Mouse (Mus musculus) liver, embryonic 15.5 days (tissue): ENCODE measurements around the gene Map3k6. TPM values are rescaled to one million over a fixed set of nuclear protein-coding genes. Genes with fewer than 3 reads are reported as not detected.
A peak's percentile ranks its signal among the peaks of the same experiment; 100 is the strongest.

Experiments
- ATAC-seq: fragments of 200-750 bp; cut with Nextera tagmentation; 2 replicates; pipeline ENCODE4 v1.8.0; 2017; ENCODE audit warnings: moderate number of reproducible peaks, mild to moderate bottlenecking, moderate library complexity; ENCODE audit not compliant: insufficient read depth
- H3K27ac ChIP-seq: fragments of 300-500 bp; sonication (generic); replicated peaks from 2 replicates; pipeline ENCODE4 v1.5.1; 2015; ENCODE audit warnings: mild to moderate bottlenecking, inconsistent platforms
- H3K27me3 ChIP-seq: fragments of 300-500 bp; sonication (generic); 2 replicates; pipeline ENCODE4 v1.6.1; 2015; ENCODE audit warnings: mild to moderate bottlenecking, inconsistent platforms
- H3K36me3 ChIP-seq: fragments of 300-500 bp; sonication (generic); replicated peaks from 2 replicates; pipeline ENCODE4 v1.6.1; 2015; ENCODE audit warnings: moderate library complexity, mild to moderate bottlenecking, inconsistent platforms
- H3K4me1 ChIP-seq: fragments of 300-500 bp; sonication (generic); replicated peaks from 2 replicates; pipeline ENCODE4 v1.6.1; 2015; ENCODE audit warnings: inconsistent platforms
- H3K4me2 ChIP-seq: fragments of 300-500 bp; sonication (generic); 2 replicates; pipeline ENCODE4 v1.6.1; 2015; ENCODE audit warnings: moderate library complexity, mild to moderate bottlenecking, inconsistent platforms
- H3K4me3 ChIP-seq: fragments of 300-500 bp; sonication (generic); replicated peaks from 2 replicates; pipeline ENCODE4 v1.5.1; 2015; ENCODE audit warnings: mild to moderate bottlenecking, inconsistent platforms
- H3K9ac ChIP-seq: fragments of 300-500 bp; sonication (generic); 2 replicates; pipeline ENCODE4 v1.6.1; 2015; ENCODE audit warnings: moderate library complexity, mild to moderate bottlenecking, inconsistent platforms
- H3K9me3 ChIP-seq: fragments of 300-500 bp; sonication (generic); replicated peaks from 2 replicates; pipeline ENCODE4 v1.6.1; 2016; ENCODE audit warnings: inconsistent platforms
- WGBS: fragments of 180-500 bp; shearing (Covaris S2); methylation state at CpG from one replicate; pipeline ENCODE4 v1.1.7; 2015; ENCODE audit warnings: mixed read lengths; ENCODE audit not compliant: insufficient replicate concordance; 5-methylcytosine and 5-hydroxymethylcytosine counted together
- polyA plus RNA-seq: library from polyadenylated mRNA; unstranded; fragments of >200 nt; fragmentation: Nextera tagmentation; extraction: Ambion mirVana; gene quantifications from 2 replicates; pipeline ENCODE4 v1.2.1, GENCODE M21; 2015

Gene Map3k6
- polyA plus RNA-seq, 1 experiment from 2014 or later, result 2.0 TPM

DNA sequence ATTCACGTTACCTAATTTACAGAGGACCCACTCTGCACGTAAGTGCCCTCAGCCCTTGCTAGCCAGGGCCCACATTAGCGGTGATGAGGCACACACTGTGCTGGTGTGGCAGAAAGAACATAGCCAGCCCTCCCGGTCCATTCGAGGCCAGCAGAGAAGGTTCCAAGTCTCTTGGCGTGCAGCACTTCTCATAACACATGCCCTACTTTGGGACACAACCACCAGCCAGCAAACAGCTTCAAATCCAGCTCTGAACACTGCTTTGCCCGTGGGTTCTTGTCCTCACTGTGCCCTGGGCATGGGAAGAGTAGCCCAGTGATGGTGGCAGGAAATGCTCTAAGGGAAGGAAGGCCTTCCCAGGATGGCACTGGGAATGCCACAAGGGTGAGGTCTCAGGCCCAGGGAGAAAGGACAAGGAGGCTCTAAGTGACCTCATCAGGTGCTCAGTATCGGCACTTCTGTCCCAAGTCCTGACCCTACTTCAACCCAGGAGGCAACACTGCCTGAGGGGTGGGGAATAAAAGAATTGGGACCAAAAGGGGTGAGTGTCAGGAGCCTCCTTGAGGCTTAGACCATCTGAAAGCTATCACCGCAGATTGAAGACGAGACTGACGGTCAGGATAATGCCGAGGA is 25.7 kb downstream of the Map3k6 start:
- Histone ChIP-seq H3K9me3 (no peaks in the 10 kb centered on the region), H3K9ac (no peak overlapping the region), H3K4me2 (no peak overlapping the region), H3K27me3 (no peaks in the 10 kb centered on the region), H3K27ac (no peak overlapping the region), H3K4me3 (no peak overlapping the region), H3K4me1 (peaks cover 16% of the 10 kb centered on the region), H3K36me3 (peaks cover 69% of the 10 kb centered on the region)
- ATAC-seq, result no peak
- WGBS, result 83% methylated on average over 12 of the region's 12 CpGs

DNA sequence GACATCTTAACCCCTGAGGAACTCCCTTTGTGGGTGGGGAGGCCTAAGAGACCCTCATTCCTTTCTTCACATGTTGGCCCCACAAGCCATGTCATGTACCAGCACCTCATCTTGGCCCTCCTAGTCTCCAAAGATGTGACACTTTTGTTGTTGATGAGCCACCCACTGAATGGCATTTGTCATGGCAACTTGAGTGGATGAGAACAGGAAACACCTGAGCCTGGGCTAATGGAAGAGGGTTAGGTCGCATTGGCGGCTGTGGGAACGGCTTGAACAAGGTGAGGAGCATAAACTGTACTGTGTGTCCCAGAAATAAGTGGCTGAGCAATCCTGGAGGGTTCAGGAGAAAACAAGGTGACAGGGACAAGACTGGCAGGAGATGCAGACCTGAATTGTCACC is 28.3 kb downstream of the Map3k6 start:
- no peak for ATAC-seq
- Histone ChIP-seq H3K4me2 (no peak overlapping the region), H3K4me3 (no peak overlapping the region), H3K4me1 (0 out of 2 replicates have a peak, but pooled peaks cover 3% of the 10 kb centered on the region), H3K27ac (no peak overlapping the region), H3K36me3 (peaks cover 69% of the 10 kb centered on the region), H3K9me3 (no peaks in the 10 kb centered on the region), H3K27me3 (no peaks in the 10 kb centered on the region), H3K9ac (no peak overlapping the region)
- 77% methylated on average over 3 of the region's 3 CpGs for WGBS

DNA sequence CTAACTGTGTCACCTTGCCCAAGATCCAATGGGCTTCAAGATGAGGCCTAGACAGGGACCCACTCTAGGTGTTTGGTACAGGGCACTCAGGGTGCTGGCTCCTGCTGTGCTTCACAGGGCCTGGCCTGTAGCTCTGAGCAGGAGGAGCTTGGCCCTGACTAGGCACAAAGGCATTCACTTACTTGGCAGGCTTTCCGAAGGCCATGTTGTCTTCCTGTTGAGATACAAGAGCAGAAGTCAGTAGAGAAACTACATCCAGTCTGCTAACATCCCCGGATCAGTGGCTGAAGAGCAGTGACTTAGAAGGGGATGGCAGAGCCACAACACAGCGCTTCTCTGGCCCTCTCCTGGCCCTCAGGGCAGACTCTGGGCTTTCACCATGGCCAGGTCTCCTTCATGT is 29.0 kb downstream of the Map3k6 start:
- no peak overlapping the region for H3K9ac ChIP-seq
- ATAC-seq, result no peak
- no peaks in the 10 kb centered on the region for H3K27me3 ChIP-seq
- H3K4me2 ChIP-seq, result no peak overlapping the region
- peaks cover 66% of the 10 kb centered on the region for H3K36me3 ChIP-seq
- H3K9me3 ChIP-seq, result no peaks in the 10 kb centered on the region
- 0 out of 2 replicates have a peak, but pooled peaks cover 3% of the 10 kb centered on the region for H3K4me1 ChIP-seq
- H3K4me3 ChIP-seq, result no peak overlapping the region
- WGBS, result 78% methylated on average over 3 of the region's 3 CpGs
- no peak overlapping the region for H3K27ac ChIP-seq

DNA sequence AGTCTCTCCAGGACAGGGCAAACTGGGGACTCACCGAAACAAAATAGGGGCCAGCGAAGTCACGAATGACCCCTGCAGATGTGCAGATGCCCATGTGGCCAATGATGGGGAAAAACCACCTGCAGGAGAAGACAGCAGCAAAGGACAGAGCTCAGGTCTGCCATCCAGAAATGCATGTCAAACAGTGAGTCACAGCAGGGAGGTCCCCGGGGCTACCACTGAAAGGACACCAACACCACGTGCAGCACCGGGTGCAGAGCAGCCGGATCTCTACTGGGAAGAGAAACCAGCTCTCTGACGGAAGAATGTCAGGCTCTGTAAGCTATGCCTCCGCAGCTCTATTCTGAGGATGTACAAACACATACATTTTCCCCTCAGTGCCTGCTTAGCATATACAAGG is 30.3 kb downstream of the Map3k6 start:
- H3K4me3 ChIP-seq, result no peak overlapping the region
- peaks cover 10% of the 10 kb centered on the region for H3K4me1 ChIP-seq
- no peaks in the 10 kb centered on the region for H3K27me3 ChIP-seq
- WGBS, result 86% methylated on average over 9 of the region's 9 CpGs
- ATAC-seq, result no peak
- no peaks in the 10 kb centered on the region for H3K9me3 ChIP-seq
- no peak overlapping the region for H3K4me2 ChIP-seq
- peaks cover 61% of the 10 kb centered on the region for H3K36me3 ChIP-seq
- H3K9ac ChIP-seq, result no peak overlapping the region
- H3K27ac ChIP-seq, result no peak overlapping the region

DNA sequence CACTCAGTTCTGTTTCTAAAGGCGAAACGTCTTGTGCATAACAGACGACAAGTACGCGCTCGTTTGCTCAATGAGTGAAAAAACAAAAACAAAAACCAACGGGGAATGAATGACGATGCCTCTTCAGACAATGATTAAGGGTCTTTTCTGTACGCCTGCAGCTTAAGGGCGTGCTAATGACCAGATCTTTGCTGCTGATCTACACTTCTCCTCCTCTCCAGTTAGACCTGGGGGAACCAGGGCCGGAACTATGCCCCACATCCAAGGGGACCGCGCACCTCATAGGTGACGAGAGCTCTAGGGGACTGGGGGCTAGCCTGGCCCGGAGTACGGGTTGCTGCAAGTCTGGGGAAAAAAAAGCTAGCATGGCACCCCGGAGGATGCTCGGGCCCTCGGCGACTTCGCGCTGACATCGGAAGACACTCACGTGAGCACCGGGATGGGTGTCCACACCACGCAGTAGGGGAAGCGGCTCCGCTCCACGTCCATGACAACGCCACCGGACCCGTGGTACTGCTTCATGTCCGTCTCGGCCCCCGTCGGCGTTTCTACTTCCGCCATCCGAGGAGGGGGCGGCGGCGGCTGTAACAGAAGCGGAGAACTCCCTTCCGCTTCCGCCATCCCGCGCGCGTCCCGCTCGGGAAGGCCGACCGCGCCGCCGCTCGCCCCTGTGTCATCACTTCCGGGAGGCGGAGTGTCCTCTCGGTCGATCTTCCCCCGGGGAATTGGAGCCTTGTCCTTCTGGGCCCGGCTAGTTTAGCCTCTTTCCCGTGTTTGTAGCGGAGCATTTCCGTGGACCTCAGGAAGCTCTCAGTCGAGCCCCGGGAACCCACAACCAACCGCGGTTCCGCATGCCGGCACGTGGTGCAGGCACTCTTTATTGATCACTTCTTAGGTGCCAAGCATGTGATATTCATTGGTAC is 36.7 kb downstream of the Map3k6 start, which contains the start of gene Tmem222:
Tmem222 (minus strand) TSS at position 689 of the 923 bp plus-strand sequence.
- H3K4me2 ChIP-seq, result peak within 1 kb of the TSS; percentile 81
- H3K4me3 ChIP-seq, result peak within 1 kb of the TSS; percentile 85
- peaks cover 38% of the 10 kb centered on the region for H3K4me1 ChIP-seq
- under 1% methylated on average over 73 of the region's 73 CpGs for WGBS
- H3K27me3 ChIP-seq, result no peaks in the 10 kb centered on the region
- peak; percentile 94 for ATAC-seq
- H3K27ac ChIP-seq, result peak within 1 kb of the TSS; percentile 90
- 0 out of 2 replicates have a peak, but pooled peaks cover 9% of the 10 kb centered on the region for H3K36me3 ChIP-seq
- peak within 1 kb of the TSS; percentile 80 for H3K9ac ChIP-seq
- no peaks in the 10 kb centered on the region for H3K9me3 ChIP-seq

DNA sequence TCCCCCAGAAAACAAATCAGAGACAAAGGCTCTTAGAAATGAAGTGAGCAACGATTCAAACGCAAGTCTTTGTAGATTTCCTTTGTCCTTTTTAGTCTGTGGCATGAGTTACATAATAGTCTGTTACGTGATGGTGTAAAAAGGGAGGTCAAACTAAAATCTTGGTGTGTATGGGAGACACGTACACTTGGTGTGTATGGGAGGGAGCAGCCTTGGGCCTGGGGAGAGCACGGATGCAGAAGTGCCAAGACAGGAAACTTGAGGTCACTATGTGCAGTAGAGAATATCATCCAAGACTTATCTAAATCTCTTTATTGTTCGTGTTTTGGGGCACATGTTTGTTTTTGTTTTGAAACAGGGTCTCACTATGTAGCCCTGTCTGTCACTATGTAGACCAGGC is 37.4 kb downstream of the Map3k6 start:
- Histone ChIP-seq H3K9me3 (no peaks in the 10 kb centered on the region), H3K36me3 (0 out of 2 replicates have a peak, but pooled peaks cover 9% of the 10 kb centered on the region), H3K4me3 (peak overlapping the region; percentile 85), H3K4me2 (peak overlapping the region; percentile 81), H3K27ac (peak overlapping the region; percentile 90), H3K27me3 (no peaks in the 10 kb centered on the region), H3K9ac (peak overlapping the region; percentile 80), H3K4me1 (peaks cover 44% of the 10 kb centered on the region)
- no peak for ATAC-seq
- WGBS, result 11% methylated on average over 6 of the region's 6 CpGs

DNA sequence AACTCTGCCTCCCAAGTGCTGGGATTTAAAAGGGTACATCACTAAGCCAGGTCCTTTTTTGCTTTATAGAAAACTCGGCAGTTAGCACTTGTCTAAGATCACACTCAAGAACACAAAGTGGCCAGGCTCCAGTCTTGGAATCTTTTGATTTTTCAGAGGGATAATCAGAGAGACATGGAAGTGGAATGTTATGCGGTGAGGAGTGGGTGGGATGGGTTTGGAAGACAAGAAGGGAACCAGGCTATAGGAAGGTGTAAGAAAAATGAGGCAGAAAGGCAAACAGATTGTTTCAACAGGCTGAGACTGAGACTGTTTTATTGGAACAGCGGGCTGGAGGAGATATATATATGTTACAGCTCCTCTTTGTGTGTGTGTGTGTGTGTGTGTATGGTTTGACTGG is 37.9 kb downstream of the Map3k6 start:
- 73% methylated on average over 3 of the region's 3 CpGs for WGBS
- Histone ChIP-seq H3K4me3 (peak overlapping the region; percentile 85; the same call in 1 of the 2 replicates), H3K9ac (no peak overlapping the region), H3K9me3 (no peaks in the 10 kb centered on the region), H3K36me3 (0 out of 2 replicates have a peak, but pooled peaks cover 9% of the 10 kb centered on the region), H3K27ac (peak overlapping the region; percentile 90), H3K27me3 (no peaks in the 10 kb centered on the region), H3K4me1 (peaks cover 48% of the 10 kb centered on the region), H3K4me2 (peak overlapping the region; percentile 81)
- no peak for ATAC-seq

DNA sequence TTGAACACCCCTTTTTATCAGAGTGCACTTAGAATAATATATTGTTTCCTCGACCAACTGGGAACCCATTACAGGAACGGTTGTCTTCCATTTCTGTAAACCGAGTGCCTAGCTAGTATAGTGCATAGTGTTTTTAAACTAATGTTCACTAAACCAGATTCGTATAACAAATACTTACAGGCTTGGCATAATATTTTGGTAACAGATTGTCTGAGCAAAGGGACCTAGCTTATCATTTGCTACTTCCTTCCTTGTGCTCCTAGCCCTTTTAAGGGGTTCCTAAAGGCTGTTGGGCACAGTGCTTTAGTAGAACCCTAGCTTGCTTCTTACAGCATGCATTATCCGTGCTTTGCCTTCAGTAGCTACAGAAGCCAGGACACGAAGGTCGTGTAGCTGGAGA is 40.9 kb downstream of the Map3k6 start:
- no peaks in the 10 kb centered on the region for H3K27me3 ChIP-seq
- H3K27ac ChIP-seq, result no peak overlapping the region
- 27% methylated on average over 7 of the region's 7 CpGs for WGBS
- no peak overlapping the region for H3K4me2 ChIP-seq
- no peak overlapping the region for H3K4me3 ChIP-seq
- no peaks in the 10 kb centered on the region for H3K9me3 ChIP-seq
- peak overlapping the region; percentile 25; the same call in 1 of the 2 replicates for H3K9ac ChIP-seq
- H3K4me1 ChIP-seq, result peaks cover 63% of the 10 kb centered on the region
- ATAC-seq, result no peak
- H3K36me3 ChIP-seq, result no peaks in the 10 kb centered on the region

DNA sequence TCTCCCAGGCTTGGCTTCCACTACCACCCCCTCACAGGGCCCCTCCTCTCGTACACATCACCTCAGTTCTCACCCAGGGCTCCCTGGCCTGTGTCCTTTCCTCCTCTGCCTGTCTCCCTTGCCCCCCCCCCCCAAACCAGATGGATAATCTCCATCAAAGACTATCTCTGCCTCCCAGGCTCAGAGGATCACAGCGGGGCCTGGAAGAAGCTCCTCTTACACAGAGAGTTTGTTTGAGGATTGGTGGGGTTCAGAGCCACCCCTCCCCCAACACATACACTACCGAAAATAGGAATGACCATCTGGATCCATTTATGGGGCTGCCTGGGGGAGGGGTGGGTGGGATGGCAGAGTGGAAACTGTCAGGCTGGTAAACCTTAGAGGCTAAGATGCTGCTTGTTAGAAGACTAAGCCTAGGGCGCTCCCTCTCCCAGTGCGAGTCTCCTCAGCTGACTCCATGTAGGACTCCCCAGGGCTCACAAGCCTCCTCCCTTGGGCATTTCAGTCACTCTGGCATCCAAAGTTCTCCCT is 41.4 kb downstream of the Map3k6 start:
- H3K9me3 ChIP-seq, result no peaks in the 10 kb centered on the region
- peaks cover 64% of the 10 kb centered on the region for H3K4me1 ChIP-seq
- H3K4me3 ChIP-seq, result no peak overlapping the region
- no peaks in the 10 kb centered on the region for H3K27me3 ChIP-seq
- H3K27ac ChIP-seq, result no peak overlapping the region
- no peaks in the 10 kb centered on the region for H3K36me3 ChIP-seq
- peak overlapping the region; percentile 25; the same call in 1 of the 2 replicates for H3K9ac ChIP-seq
- WGBS, result 44% methylated on average over 5 of the region's 5 CpGs
- ATAC-seq, result no peak
- H3K4me2 ChIP-seq, result no peak overlapping the region

DNA sequence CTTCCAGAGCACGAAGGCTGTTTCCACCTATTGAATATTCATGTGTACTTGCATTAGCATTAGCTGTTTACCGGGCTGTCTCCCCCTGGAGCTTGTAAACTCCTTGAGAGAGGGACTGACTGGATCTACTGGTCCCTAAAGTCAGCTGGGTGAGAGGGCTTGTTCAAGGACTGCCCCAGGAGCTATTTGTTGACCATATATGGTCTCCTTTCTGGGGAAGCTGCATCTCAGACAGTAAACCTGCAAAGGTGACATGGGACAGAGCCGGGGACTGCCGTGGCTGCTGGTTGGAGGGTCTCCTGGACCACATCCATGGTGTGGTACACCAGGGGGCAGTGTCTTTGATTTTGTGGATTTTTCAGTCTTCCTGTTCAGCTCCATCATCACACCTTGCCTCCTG is 42.0 kb downstream of the Map3k6 start:
- H3K4me3 ChIP-seq, result no peak overlapping the region
- 69% methylated on average over 4 of the region's 4 CpGs for WGBS
- no peak overlapping the region for H3K27ac ChIP-seq
- H3K27me3 ChIP-seq, result no peaks in the 10 kb centered on the region
- no peaks in the 10 kb centered on the region for H3K36me3 ChIP-seq
- ATAC-seq, result no peak
- H3K9me3 ChIP-seq, result no peaks in the 10 kb centered on the region
- no peak overlapping the region for H3K4me2 ChIP-seq
- H3K9ac ChIP-seq, result no peak overlapping the region
- peaks cover 70% of the 10 kb centered on the region for H3K4me1 ChIP-seq

DNA sequence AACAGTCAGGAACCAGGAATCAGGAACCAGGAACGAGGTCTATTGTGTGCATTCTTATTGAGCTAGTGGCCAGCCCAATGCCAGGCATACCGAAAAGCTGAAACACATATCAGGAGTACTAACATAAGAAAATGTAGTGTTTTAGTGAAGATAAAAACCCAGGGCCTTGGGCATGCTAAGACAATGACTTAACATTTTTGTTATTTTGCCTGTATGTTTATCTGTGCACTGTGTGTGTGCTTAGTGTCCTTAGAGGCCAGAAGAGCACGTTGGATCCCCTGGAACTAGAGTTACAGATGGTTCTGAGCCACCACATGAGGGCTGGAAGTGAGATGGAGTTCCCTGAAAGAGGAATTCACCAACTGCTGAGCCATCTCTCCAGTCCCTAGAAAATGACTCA is 44.7 kb downstream of the Map3k6 start:
- peak overlapping the region; percentile 51 for H3K4me2 ChIP-seq
- peak; percentile 82 for ATAC-seq
- no peaks in the 10 kb centered on the region for H3K36me3 ChIP-seq
- no peak overlapping the region for H3K4me3 ChIP-seq
- H3K9me3 ChIP-seq, result no peaks in the 10 kb centered on the region
- 22% methylated on average over 3 of the region's 3 CpGs for WGBS
- H3K4me1 ChIP-seq, result peaks cover 63% of the 10 kb centered on the region
- 0 out of 2 replicates have a peak overlapping the region, but pooled peaks have one; percentile 16 for H3K9ac ChIP-seq
- no peaks in the 10 kb centered on the region for H3K27me3 ChIP-seq
- peak overlapping the region; percentile 81 for H3K27ac ChIP-seq
